Mouse (Mus musculus): Measurements from ENCODE around the gene Zc3h12c. TPM values are rescaled to one million over a fixed set of nuclear protein-coding genes. Genes with fewer than 3 reads are reported as not detected.

The Zc3h12c gene
- polyA plus RNA-seq, 1 experiment from 2014 or later: 2.7 TPM

- ATAC-seq (ENCODE audit: insufficient number of reproducible peaks, insufficient read depth, low FRiP score, low TSS enrichment, low read depth): no peak
- 0 out of 2 replicates have a peak, but pooled peaks cover 4% of the 10 kb centered on the region for H3K9me3 ChIP-seq
- no peak overlapping the region for H3K4me3 ChIP-seq
- H3K27ac ChIP-seq: no peak overlapping the region
- no peaks in the 10 kb centered on the region for H3K36me3 ChIP-seq
- H3K4me2 ChIP-seq: no peak overlapping the region
- no peaks in the 10 kb centered on the region for H3K27me3 ChIP-seq
- no peak overlapping the region for H3K9ac ChIP-seq
- H3K4me1 ChIP-seq: no peaks in the 10 kb centered on the region
- 62% methylated on average over 2 of the region's 2 CpGs for WGBS
Measured at GRCm38 (mm10) chr9:52181419-52181818, 13.0 kb upstream of the Zc3h12c start.

GRCm38 (mm10) chr9:52180851-52181250, 12.5 kb upstream of the Zc3h12c start:
- H3K9me3 ChIP-seq: 0 out of 2 replicates have a peak, but pooled peaks cover 4% of the 10 kb centered on the region
- WGBS: 78% methylated on average over 6 of the region's 6 CpGs
- no peak overlapping the region for H3K9ac ChIP-seq
- H3K4me2 ChIP-seq: no peak overlapping the region
- no peaks in the 10 kb centered on the region for H3K4me1 ChIP-seq
- no peak overlapping the region for H3K27ac ChIP-seq
- no peak overlapping the region for H3K4me3 ChIP-seq
- ATAC-seq (ENCODE audit: insufficient number of reproducible peaks, insufficient read depth, low FRiP score, low TSS enrichment, low read depth): no peak
- no peaks in the 10 kb centered on the region for H3K36me3 ChIP-seq
- no peaks in the 10 kb centered on the region for H3K27me3 ChIP-seq

GRCm38 (mm10) chr9:52175257-52175859, 7.0 kb upstream of the Zc3h12c start:
- Histone ChIP-seq H3K4me2 (no peak overlapping the region), H3K36me3 (no peaks in the 10 kb centered on the region), H3K9me3 (no peaks in the 10 kb centered on the region), H3K4me1 (no peaks in the 10 kb centered on the region), H3K27me3 (peaks cover 9% of the 10 kb centered on the region), H3K27ac (no peak overlapping the region), H3K4me3 (no peak overlapping the region), H3K9ac (no peak overlapping the region)
- no peak for ATAC-seq (ENCODE audit: insufficient number of reproducible peaks, insufficient read depth, low FRiP score, low TSS enrichment, low read depth)
- WGBS: 83% methylated on average over 4 of the region's 4 CpGs

GRCm38 (mm10) chr9:52174671-52175111, 6.3 kb upstream of the Zc3h12c start:
- Histone ChIP-seq H3K9me3 (no peaks in the 10 kb centered on the region), H3K36me3 (no peaks in the 10 kb centered on the region), H3K4me3 (no peak overlapping the region), H3K4me1 (no peaks in the 10 kb centered on the region), H3K4me2 (no peak overlapping the region), H3K27me3 (peaks cover 16% of the 10 kb centered on the region), H3K27ac (no peak overlapping the region), H3K9ac (no peak overlapping the region)
- ATAC-seq (ENCODE audit: insufficient number of reproducible peaks, insufficient read depth, low FRiP score, low TSS enrichment, low read depth): no peak
- WGBS: 82% methylated on average over 4 of the region's 4 CpGs

- Histone ChIP-seq H3K4me2 (no peak overlapping the region), H3K27me3 (peaks cover 21% of the 10 kb centered on the region), H3K4me1 (peaks cover 4% of the 10 kb centered on the region), H3K36me3 (no peaks in the 10 kb centered on the region), H3K27ac (no peak overlapping the region), H3K4me3 (no peak overlapping the region), H3K9me3 (no peaks in the 10 kb centered on the region), H3K9ac (no peak overlapping the region)
- 92% methylated on average over 2 of the region's 2 CpGs for WGBS
- ATAC-seq (ENCODE audit: insufficient number of reproducible peaks, insufficient read depth, low FRiP score, low TSS enrichment, low read depth): no peak
Measured at GRCm38 (mm10) chr9:52173937-52174336, 5.6 kb upstream of the Zc3h12c start.

GRCm38 (mm10) chr9:52172550-52172949, 4.2 kb upstream of the Zc3h12c start:
- ATAC-seq (ENCODE audit: insufficient number of reproducible peaks, insufficient read depth, low FRiP score, low TSS enrichment, low read depth): no peak
- 64% methylated on average over 7 of the region's 7 CpGs for WGBS
- H3K36me3 ChIP-seq: no peaks in the 10 kb centered on the region

GRCm38 (mm10) chr9:52170671-52171070, 2.3 kb upstream of the Zc3h12c start:
- H3K9ac ChIP-seq: no peak overlapping the region
- no peak for ATAC-seq (ENCODE audit: insufficient number of reproducible peaks, insufficient read depth, low FRiP score, low TSS enrichment, low read depth)
- H3K36me3 ChIP-seq: no peaks in the 10 kb centered on the region
- H3K27ac ChIP-seq: no peak overlapping the region
- H3K27me3 ChIP-seq: peaks cover 21% of the 10 kb centered on the region
- no peak overlapping the region for H3K4me2 ChIP-seq
- no peaks in the 10 kb centered on the region for H3K9me3 ChIP-seq
- peaks cover 10% of the 10 kb centered on the region for H3K4me1 ChIP-seq
- WGBS: 78% methylated on average over 6 of the region's 6 CpGs
- H3K4me3 ChIP-seq: no peak overlapping the region

More at GRCm38 (mm10) chr9:52172550-52172949, 4.2 kb upstream of the Zc3h12c start:
- Histone ChIP-seq H3K4me1 (peaks cover 6% of the 10 kb centered on the region), H3K9me3 (no peaks in the 10 kb centered on the region), H3K27ac (no peak overlapping the region), H3K4me2 (no peak overlapping the region), H3K9ac (no peak overlapping the region), H3K27me3 (peaks cover 21% of the 10 kb centered on the region), H3K4me3 (no peak overlapping the region)

- 80% methylated on average over 3 of the region's 3 CpGs for WGBS
- ATAC-seq (ENCODE audit: insufficient number of reproducible peaks, insufficient read depth, low FRiP score, low TSS enrichment, low read depth): no peak
- no peak overlapping the region for H3K4me3 ChIP-seq
Measured at GRCm38 (mm10) chr9:52170131-52170530, 1.8 kb upstream of the Zc3h12c start.

GRCm38 (mm10) chr9:52168686-52169270, 406 bp upstream of the Zc3h12c start:
- Histone ChIP-seq H3K27ac (peak overlapping the region; percentile 91), H3K4me3 (peak overlapping the region; percentile 89), H3K9ac (peak overlapping the region; percentile 95), H3K27me3 (peaks cover 21% of the 10 kb centered on the region), H3K4me1 (peaks cover 10% of the 10 kb centered on the region), H3K9me3 (no peaks in the 10 kb centered on the region), H3K4me2 (peak overlapping the region; percentile 76), H3K36me3 (no peaks in the 10 kb centered on the region)
- peak; percentile 90 for ATAC-seq (ENCODE audit: insufficient number of reproducible peaks, insufficient read depth, low FRiP score, low TSS enrichment, low read depth)
- WGBS: under 1% methylated on average over 33 of the region's 34 CpGs

More at GRCm38 (mm10) chr9:52170131-52170530, 1.8 kb upstream of the Zc3h12c start:
- Histone ChIP-seq H3K27me3 (peaks cover 21% of the 10 kb centered on the region), H3K9me3 (no peaks in the 10 kb centered on the region), H3K4me1 (peaks cover 10% of the 10 kb centered on the region), H3K27ac (no peak overlapping the region), H3K9ac (no peak overlapping the region), H3K4me2 (no peak overlapping the region), H3K36me3 (no peaks in the 10 kb centered on the region)

- H3K4me2 ChIP-seq: peak overlapping the region; percentile 76
- peak overlapping the region; percentile 91; the same call in 1 of the 2 replicates for H3K27ac ChIP-seq
- peaks cover 10% of the 10 kb centered on the region for H3K4me1 ChIP-seq
- no peaks in the 10 kb centered on the region for H3K36me3 ChIP-seq
- peaks cover 21% of the 10 kb centered on the region for H3K27me3 ChIP-seq
- peak overlapping the region; percentile 89 for H3K4me3 ChIP-seq
- WGBS: 3% methylated on average over 8 of the region's 8 CpGs
- peak overlapping the region; percentile 95 for H3K9ac ChIP-seq
- no peaks in the 10 kb centered on the region for H3K9me3 ChIP-seq
- ATAC-seq (ENCODE audit: insufficient number of reproducible peaks, insufficient read depth, low FRiP score, low TSS enrichment, low read depth): no peak
Measured at GRCm38 (mm10) chr9:52167506-52167862, 888 bp downstream of the Zc3h12c start.

GRCm38 (mm10) chr9:52167084-52167483, 1.3 kb downstream of the Zc3h12c start:
- no peaks in the 10 kb centered on the region for H3K36me3 ChIP-seq
- no peak overlapping the region for H3K9ac ChIP-seq
- no peak for ATAC-seq (ENCODE audit: insufficient number of reproducible peaks, insufficient read depth, low FRiP score, low TSS enrichment, low read depth)
- WGBS: 10% methylated on average over 3 of the region's 3 CpGs
- peaks cover 10% of the 10 kb centered on the region for H3K4me1 ChIP-seq
- H3K9me3 ChIP-seq: no peaks in the 10 kb centered on the region
- H3K27ac ChIP-seq: no peak overlapping the region
- H3K27me3 ChIP-seq: peaks cover 21% of the 10 kb centered on the region
- peak overlapping the region; percentile 89 for H3K4me3 ChIP-seq
- H3K4me2 ChIP-seq: peak overlapping the region; percentile 76

- Histone ChIP-seq H3K27me3 (peaks cover 15% of the 10 kb centered on the region), H3K4me1 (peaks cover 10% of the 10 kb centered on the region), H3K9me3 (no peaks in the 10 kb centered on the region), H3K9ac (no peak overlapping the region), H3K27ac (no peak overlapping the region), H3K4me2 (no peak overlapping the region), H3K4me3 (no peak overlapping the region), H3K36me3 (no peaks in the 10 kb centered on the region)
- WGBS: 92% methylated on average over 3 of the region's 3 CpGs
- ATAC-seq (ENCODE audit: insufficient number of reproducible peaks, insufficient read depth, low FRiP score, low TSS enrichment, low read depth): no peak
Measured at GRCm38 (mm10) chr9:52165706-52166090, 2.7 kb downstream of the Zc3h12c start.

All from embryonic facial prominence, embryonic 13.5 days (tissue).